Mouse (Mus musculus) layer of hippocampus, postnatal 10 days (tissue): ENCODE measurements around the gene Gm43738. TPM values are rescaled to one million over a fixed set of nuclear protein-coding genes. Genes with fewer than 3 reads are reported as not detected.
"Not testable (repeated sequence)": the region's sequence is repeated elsewhere in the genome, so short reads cannot be mapped to it uniquely, and the experiment has no call there.

Experiments used
- DNase-seq, 2 experiments: peaks; one replicate each; pipeline ENCODE4 v3.0.0; 2021; ENCODE audit warnings: low spot score in 2 of 2
- total RNA-seq, 2 experiments: library from RNA; stranded (reverse); gene quantifications; 2 replicates each; pipeline ENCODE4 v1.2.3; 2021

Gm43738 gene
- total RNA-seq, 2 experiments from 2014 or later, result 0.18 TPM; not detected in 1

- no peak for DNase-seq
Observed at GRCm38 (mm10) chr3:89102495-89103290, 1.8 kb upstream of the Gm43738 start.

- DNase-seq, result peak; percentile 88 to 93
Observed at GRCm38 (mm10) chr3:89101812-89102494, 1.1 kb upstream of the Gm43738 start, which contains the start of gene Fdps. TSS of gene Fdps (minus strand) at chr3:89101959.

- no peak for DNase-seq
Observed at GRCm38 (mm10) chr3:89101459-89101811, 536 bp upstream of the Gm43738 start.

- DNase-seq, result no peak
Observed at GRCm38 (mm10) chr3:89094021-89094420, 6.9 kb downstream of the Gm43738 start.

- DNase-seq, result peak; percentile 86 to 92
Observed at GRCm38 (mm10) chr3:89093175-89093574, 7.7 kb downstream of the Gm43738 start, which contains the start of gene Rusc1. TSS of gene Rusc1 (minus strand) at chr3:89093311.

GRCm38 (mm10) chr3:89092509-89093090 lies 8.3 kb downstream of the Gm43738 start:
- no peak for DNase-seq

GRCm38 (mm10) chr3:89091811-89092508 lies 8.9 kb downstream of the Gm43738 start:
- DNase-seq, result no peak

- peak; percentile 86 to 90 for DNase-seq
Observed at GRCm38 (mm10) chr3:89090694-89091655, 9.9 kb downstream of the Gm43738 start.

GRCm38 (mm10) chr3:89089882-89090591 lies 10.9 kb downstream of the Gm43738 start:
- peak; percentile 72 to 82 for DNase-seq

- DNase-seq, result no peak
Observed at GRCm38 (mm10) chr3:89088974-89089373, 11.9 kb downstream of the Gm43738 start.

GRCm38 (mm10) chr3:89087338-89088110 lies 13.4 kb downstream of the Gm43738 start:
- peak; percentile 85 to 87 for DNase-seq

GRCm38 (mm10) chr3:89084654-89085190 lies 16.2 kb downstream of the Gm43738 start:
- no peak for DNase-seq

GRCm38 (mm10) chr3:89084133-89084532 lies 16.8 kb downstream of the Gm43738 start:
- no peak for DNase-seq

GRCm38 (mm10) chr3:89082287-89082686 lies 18.6 kb downstream of the Gm43738 start:
- not testable (repeated sequence) for DNase-seq

GRCm38 (mm10) chr3:89077383-89077782 lies 23.5 kb downstream of the Gm43738 start:
- no peak for DNase-seq

- DNase-seq, result no peak
Observed at GRCm38 (mm10) chr3:89067265-89067664, 33.6 kb downstream of the Gm43738 start.

GRCm38 (mm10) chr3:89061696-89062095 lies 39.2 kb downstream of the Gm43738 start:
- DNase-seq, result no peak

GRCm38 (mm10) chr3:89058783-89059182 lies 42.1 kb downstream of the Gm43738 start:
- peak; percentile 21 to 29 for DNase-seq
